Mouse (Mus musculus) skeletal muscle tissue, adult 2 months (tissue): ENCODE measurements around the gene Faxc.

ENCODE experiments used
- DNase-seq: peaks from one replicate; pipeline ENCODE4 v3.0.0-alpha.2; 2012; ENCODE audit warnings: low read depth, low spot score

Faxc gene

DNA sequence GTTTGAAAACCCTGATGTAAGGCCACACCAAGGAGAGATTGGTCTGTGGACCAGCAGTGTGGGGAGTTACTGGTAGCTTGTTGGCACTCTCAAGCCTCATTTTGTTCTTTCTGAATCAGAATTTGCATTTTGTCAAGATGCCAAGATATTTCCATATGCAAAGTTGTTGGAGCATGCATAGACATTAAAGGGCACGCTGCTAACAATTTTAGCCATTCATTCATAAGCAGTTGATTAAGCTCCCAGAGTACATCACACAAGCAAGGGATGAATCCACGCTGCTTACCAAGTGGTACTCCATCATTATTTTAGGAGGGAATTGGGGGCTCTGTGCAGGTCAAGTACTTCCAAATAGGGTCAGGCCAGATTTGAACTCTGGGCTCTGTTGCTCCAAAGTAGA is 98.8 kb downstream of the Faxc start:
- no peak for DNase-seq
